Mouse (Mus musculus): Measurements from ENCODE around the gene Chsy1. TPM values are rescaled to one million over a fixed set of nuclear protein-coding genes. Genes with fewer than 3 reads are reported as not detected.

Gene Chsy1
- polyA plus RNA-seq, 1 experiment from 2014 or later = 18.2 TPM

GRCm38 (mm10) chr7:66091553-66091952, 17.8 kb upstream of the Chsy1 start:
- no peak overlapping the region for H3K27ac ChIP-seq
- no peak overlapping the region for H3K4me3 ChIP-seq
- H3K27me3 ChIP-seq = no peaks in the 10 kb centered on the region
- no peak overlapping the region for H3K4me2 ChIP-seq
- no peak overlapping the region for H3K9ac ChIP-seq
- no peaks in the 10 kb centered on the region for H3K4me1 ChIP-seq
- WGBS = 75% methylated on average over 7 of the region's 7 CpGs
- peaks cover 56% of the 10 kb centered on the region for H3K36me3 ChIP-seq
- ATAC-seq (ENCODE audit: borderline replicate concordance, extremely low read depth, low FRiP score, low TSS enrichment) = 0 out of 2 replicates have a peak, but pooled peaks have one; percentile 27
- no peaks in the 10 kb centered on the region for H3K9me3 ChIP-seq

GRCm38 (mm10) chr7:66092656-66093055, 16.7 kb upstream of the Chsy1 start:
- 86% methylated on average over 8 of the region's 8 CpGs for WGBS
- peaks cover 46% of the 10 kb centered on the region for H3K36me3 ChIP-seq
- H3K4me3 ChIP-seq = no peak overlapping the region
- H3K9me3 ChIP-seq = no peaks in the 10 kb centered on the region
- no peak overlapping the region for H3K4me2 ChIP-seq
- no peak for ATAC-seq (ENCODE audit: borderline replicate concordance, extremely low read depth, low FRiP score, low TSS enrichment)
- H3K4me1 ChIP-seq = no peaks in the 10 kb centered on the region
- H3K27me3 ChIP-seq = no peaks in the 10 kb centered on the region
- H3K9ac ChIP-seq = no peak overlapping the region
- no peak overlapping the region for H3K27ac ChIP-seq

DNA sequence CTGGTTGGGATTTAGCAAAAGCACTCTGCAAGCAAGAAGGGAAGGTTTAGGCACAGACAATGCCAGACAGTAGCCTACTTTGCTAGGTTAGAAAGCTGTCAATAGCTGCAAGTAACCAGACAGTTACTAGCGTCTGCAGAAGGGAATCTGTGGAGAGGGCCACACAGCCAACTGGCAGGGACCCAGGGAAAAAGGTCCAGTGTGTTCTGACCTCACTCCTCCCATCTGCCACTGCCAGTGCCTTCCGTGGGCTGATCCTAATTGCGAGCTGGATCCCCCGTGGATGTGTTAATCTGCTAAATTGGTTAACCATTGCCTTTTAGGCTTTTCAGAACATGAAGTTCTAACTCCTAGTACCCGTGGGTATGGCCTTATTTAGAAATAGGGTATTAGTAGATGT, 15.2 kb upstream of the Chsy1 start:
- H3K27ac ChIP-seq = no peak overlapping the region
- no peaks in the 10 kb centered on the region for H3K4me1 ChIP-seq
- no peak overlapping the region for H3K4me2 ChIP-seq
- no peak overlapping the region for H3K9ac ChIP-seq
- no peaks in the 10 kb centered on the region for H3K27me3 ChIP-seq
- no peak for ATAC-seq (ENCODE audit: borderline replicate concordance, extremely low read depth, low FRiP score, low TSS enrichment)
- no peaks in the 10 kb centered on the region for H3K9me3 ChIP-seq
- 64% methylated on average over 5 of the region's 5 CpGs for WGBS
- H3K4me3 ChIP-seq = no peak overlapping the region
- peaks cover 32% of the 10 kb centered on the region for H3K36me3 ChIP-seq

DNA sequence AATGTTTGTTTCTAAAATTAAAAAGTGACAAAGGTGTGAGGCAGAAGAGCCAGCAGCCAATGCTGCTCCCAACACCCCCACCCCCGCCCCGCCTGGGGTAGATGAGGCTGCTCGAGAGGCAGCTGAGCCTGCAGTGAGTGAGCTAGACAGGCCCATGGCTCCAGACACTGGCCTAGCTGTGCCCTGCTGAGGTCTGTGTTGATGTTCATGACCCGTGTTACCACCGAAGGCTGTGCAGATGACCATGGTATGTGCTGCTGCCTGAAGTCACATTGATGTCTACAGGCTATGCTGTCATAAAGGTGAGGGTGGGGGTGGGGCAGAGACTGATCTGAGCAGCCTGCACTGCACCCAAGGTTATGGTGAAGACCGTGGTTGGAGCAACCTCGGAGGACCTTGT, 10.5 kb upstream of the Chsy1 start:
- peaks cover 6% of the 10 kb centered on the region; the same call in 1 of the 2 replicates for H3K27me3 ChIP-seq
- WGBS = 70% methylated on average over 7 of the region's 7 CpGs
- no peaks in the 10 kb centered on the region for H3K36me3 ChIP-seq
- no peak overlapping the region for H3K9ac ChIP-seq
- H3K9me3 ChIP-seq = no peaks in the 10 kb centered on the region
- H3K27ac ChIP-seq = no peak overlapping the region
- no peaks in the 10 kb centered on the region for H3K4me1 ChIP-seq
- no peak for ATAC-seq (ENCODE audit: borderline replicate concordance, extremely low read depth, low FRiP score, low TSS enrichment)
- no peak overlapping the region for H3K4me3 ChIP-seq
- H3K4me2 ChIP-seq = no peak overlapping the region

- H3K4me3 ChIP-seq = no peak overlapping the region
- WGBS = 3% methylated on average over 4 of the region's 4 CpGs
- H3K4me2 ChIP-seq = no peak overlapping the region
- no peak overlapping the region for H3K9ac ChIP-seq
- no peak for ATAC-seq (ENCODE audit: borderline replicate concordance, extremely low read depth, low FRiP score, low TSS enrichment)
- H3K4me1 ChIP-seq = peaks cover 15% of the 10 kb centered on the region
- peaks cover 6% of the 10 kb centered on the region; the same call in 1 of the 2 replicates for H3K27me3 ChIP-seq
- no peaks in the 10 kb centered on the region for H3K36me3 ChIP-seq
- H3K9me3 ChIP-seq = no peaks in the 10 kb centered on the region
- H3K27ac ChIP-seq = no peak overlapping the region
Observed at GRCm38 (mm10) chr7:66101866-66102265, 7.4 kb upstream of the Chsy1 start.

DNA sequence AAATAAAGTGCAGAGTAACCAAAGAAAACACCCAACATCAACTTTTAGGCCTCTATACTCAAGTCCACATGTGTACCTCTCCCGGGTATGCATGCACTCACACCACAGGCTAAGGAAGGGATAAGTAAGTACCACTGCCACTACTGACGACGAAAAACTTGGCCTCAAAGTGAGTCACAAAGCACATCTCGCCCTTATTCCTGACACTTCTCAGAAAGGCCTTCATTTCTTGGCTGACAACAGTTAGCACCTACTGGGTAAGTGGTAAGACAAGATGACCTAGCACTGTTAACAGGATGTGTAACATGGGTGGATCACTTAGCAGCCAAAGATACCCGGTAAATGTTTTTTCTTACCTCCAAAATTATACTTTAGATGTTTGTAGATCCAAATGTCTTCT, 4.8 kb upstream of the Chsy1 start:
- H3K4me2 ChIP-seq = no peak overlapping the region
- ATAC-seq (ENCODE audit: borderline replicate concordance, extremely low read depth, low FRiP score, low TSS enrichment) = no peak
- no peaks in the 10 kb centered on the region for H3K36me3 ChIP-seq
- H3K9ac ChIP-seq = no peak overlapping the region
- no peaks in the 10 kb centered on the region for H3K9me3 ChIP-seq
- no peak overlapping the region for H3K27ac ChIP-seq
- peaks cover 33% of the 10 kb centered on the region for H3K4me1 ChIP-seq
- peaks cover 6% of the 10 kb centered on the region; the same call in 1 of the 2 replicates for H3K27me3 ChIP-seq
- 82% methylated on average over 5 of the region's 5 CpGs for WGBS
- H3K4me3 ChIP-seq = no peak overlapping the region

DNA sequence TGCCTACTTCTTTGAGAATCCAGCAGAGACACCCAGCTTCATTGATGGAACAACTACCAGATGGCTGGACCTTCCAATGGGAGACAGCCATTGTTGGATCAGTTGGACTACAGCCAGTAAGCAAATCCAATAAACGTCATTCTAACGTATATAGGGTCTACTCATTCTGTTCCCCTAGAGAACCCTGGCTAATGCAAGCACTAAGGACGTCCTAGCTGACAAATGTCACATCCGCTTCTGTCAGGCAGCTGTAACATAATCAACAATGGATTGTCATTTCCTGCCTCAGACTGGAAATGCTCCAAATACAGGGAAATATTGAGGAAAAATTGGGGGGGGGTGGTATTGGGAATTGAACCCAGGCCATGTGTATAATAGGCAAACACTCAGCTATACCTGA, 3.5 kb upstream of the Chsy1 start:
- Histone ChIP-seq H3K36me3 (no peaks in the 10 kb centered on the region), H3K9me3 (no peaks in the 10 kb centered on the region), H3K4me2 (no peak overlapping the region), H3K27me3 (peaks cover 3% of the 10 kb centered on the region; the same call in 1 of the 2 replicates), H3K4me1 (peaks cover 33% of the 10 kb centered on the region), H3K9ac (no peak overlapping the region), H3K4me3 (no peak overlapping the region), H3K27ac (no peak overlapping the region)
- WGBS = 26% methylated on average over 4 of the region's 4 CpGs
- ATAC-seq (ENCODE audit: borderline replicate concordance, extremely low read depth, low FRiP score, low TSS enrichment) = no peak

DNA sequence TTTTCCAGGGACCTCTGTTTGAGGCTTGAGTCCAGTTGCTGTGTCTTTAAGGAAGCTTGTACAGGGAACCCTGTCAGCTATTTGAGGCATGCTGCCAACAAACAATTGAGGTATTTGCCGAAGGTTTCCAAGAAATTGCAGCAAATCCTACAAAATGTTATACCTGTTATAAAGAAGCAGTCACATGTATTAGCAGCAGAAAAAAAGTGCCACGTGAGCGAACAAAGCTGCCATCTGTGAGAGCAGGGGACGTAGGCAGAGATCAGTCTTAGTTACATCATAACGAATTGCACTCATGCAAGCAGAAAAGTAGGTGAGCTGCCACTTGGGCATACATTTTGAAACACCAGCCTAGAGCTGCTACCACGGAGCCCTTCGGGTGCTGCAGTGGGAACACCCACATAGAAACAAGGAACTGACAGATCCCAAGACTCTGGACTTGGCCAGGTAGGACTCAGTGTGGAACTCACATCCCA, 2.7 kb upstream of the Chsy1 start:
- 0 out of 2 replicates have a peak overlapping the region, but pooled peaks have one; percentile 10 for H3K9ac ChIP-seq

GRCm38 (mm10) chr7:66107206-66107605, 2.1 kb upstream of the Chsy1 start:
- H3K4me3 ChIP-seq = no peak overlapping the region
- H3K27ac ChIP-seq = no peak overlapping the region
- no peaks in the 10 kb centered on the region for H3K9me3 ChIP-seq
- 46% methylated on average over 11 of the region's 11 CpGs for WGBS
- H3K9ac ChIP-seq = no peak overlapping the region
- H3K4me2 ChIP-seq = peak overlapping the region; percentile 23; the same call in 1 of the 2 replicates
- H3K36me3 ChIP-seq = no peaks in the 10 kb centered on the region
- peaks cover 44% of the 10 kb centered on the region for H3K4me1 ChIP-seq
- no peak for ATAC-seq (ENCODE audit: borderline replicate concordance, extremely low read depth, low FRiP score, low TSS enrichment)
- no peaks in the 10 kb centered on the region for H3K27me3 ChIP-seq

More for the DNA sequence above, 2.7 kb upstream of the Chsy1 start:
- WGBS = 38% methylated on average over 7 of the region's 7 CpGs
- no peaks in the 10 kb centered on the region for H3K27me3 ChIP-seq
- ATAC-seq (ENCODE audit: borderline replicate concordance, extremely low read depth, low FRiP score, low TSS enrichment) = no peak
- H3K9me3 ChIP-seq = no peaks in the 10 kb centered on the region
- no peak overlapping the region for H3K4me3 ChIP-seq
- peaks cover 39% of the 10 kb centered on the region for H3K4me1 ChIP-seq
- peak overlapping the region; percentile 57 for H3K27ac ChIP-seq
- peak overlapping the region; percentile 23; the same call in 1 of the 2 replicates for H3K4me2 ChIP-seq
- no peaks in the 10 kb centered on the region for H3K36me3 ChIP-seq

GRCm38 (mm10) chr7:66107930-66108329, 1.4 kb upstream of the Chsy1 start:
- H3K36me3 ChIP-seq = no peaks in the 10 kb centered on the region
- 9% methylated on average over 7 of the region's 7 CpGs for WGBS
- H3K9ac ChIP-seq = no peak overlapping the region
- H3K9me3 ChIP-seq = no peaks in the 10 kb centered on the region
- peaks cover 48% of the 10 kb centered on the region for H3K4me1 ChIP-seq
- H3K27me3 ChIP-seq = no peaks in the 10 kb centered on the region
- no peak for ATAC-seq (ENCODE audit: borderline replicate concordance, extremely low read depth, low FRiP score, low TSS enrichment)
- H3K4me2 ChIP-seq = no peak overlapping the region; the same call in 1 of the 2 replicates
- H3K27ac ChIP-seq = no peak overlapping the region
- no peak overlapping the region for H3K4me3 ChIP-seq

DNA sequence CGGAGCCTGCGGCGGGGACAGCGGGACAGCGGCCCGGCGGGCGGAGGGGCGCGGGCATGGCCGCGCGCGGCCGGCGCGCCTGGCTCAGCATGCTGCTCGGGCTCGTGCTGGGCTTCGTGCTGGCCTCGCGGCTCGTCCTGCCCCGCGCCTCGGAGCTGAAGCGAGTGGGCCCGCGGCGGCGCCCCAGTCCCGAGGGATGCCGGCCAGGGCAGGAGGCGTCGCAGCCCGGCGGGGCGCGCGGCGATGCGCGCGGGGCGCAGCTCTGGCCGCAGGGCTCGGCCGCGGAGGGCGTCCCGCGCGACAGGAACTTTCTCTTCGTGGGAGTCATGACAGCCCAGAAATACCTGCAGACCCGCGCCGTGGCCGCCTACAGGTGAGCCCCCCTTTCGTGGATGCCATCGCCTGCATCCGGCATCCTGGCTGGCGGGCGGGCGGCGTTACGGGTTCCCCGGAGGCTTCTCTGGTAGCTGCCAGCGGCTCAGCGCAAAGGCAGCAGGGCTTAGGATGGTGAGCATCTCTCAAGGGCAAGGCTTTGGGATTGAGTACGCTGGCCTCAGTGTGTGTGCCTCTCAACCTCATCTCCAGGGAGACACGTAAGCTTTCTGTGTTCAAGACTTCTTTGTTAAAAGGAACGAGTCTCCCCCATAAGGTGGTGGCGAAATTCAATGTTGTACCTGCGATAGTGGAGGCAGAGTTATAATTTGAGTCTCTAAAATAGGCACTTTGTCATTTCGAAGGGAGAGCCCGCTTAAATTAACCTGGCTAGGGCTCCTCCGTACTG, 730 bp downstream of the Chsy1 start:
- Histone ChIP-seq H3K27ac (peak overlapping the region; percentile 91), H3K9ac (peak overlapping the region; percentile 71), H3K36me3 (no peaks in the 10 kb centered on the region), H3K4me3 (peak overlapping the region; percentile 91), H3K4me2 (peak overlapping the region; percentile 71), H3K9me3 (no peaks in the 10 kb centered on the region), H3K4me1 (peaks cover 66% of the 10 kb centered on the region), H3K27me3 (no peaks in the 10 kb centered on the region)
- 0 out of 2 replicates have a peak, but pooled peaks have one; percentile 31 for ATAC-seq (ENCODE audit: borderline replicate concordance, extremely low read depth, low FRiP score, low TSS enrichment)
- WGBS = under 1% methylated on average over 49 of the region's 77 CpGs

- no peaks in the 10 kb centered on the region for H3K9me3 ChIP-seq
- peak overlapping the region; percentile 91 for H3K4me3 ChIP-seq
- H3K4me1 ChIP-seq = peaks cover 67% of the 10 kb centered on the region
- H3K27me3 ChIP-seq = no peaks in the 10 kb centered on the region
- H3K27ac ChIP-seq = peak overlapping the region; percentile 91
- no peaks in the 10 kb centered on the region for H3K36me3 ChIP-seq
- peak overlapping the region; percentile 71 for H3K9ac ChIP-seq
- under 1% methylated on average over 10 of the region's 10 CpGs for WGBS
- H3K4me2 ChIP-seq = peak overlapping the region; percentile 71
- ATAC-seq (ENCODE audit: borderline replicate concordance, extremely low read depth, low FRiP score, low TSS enrichment) = no peak
Observed at GRCm38 (mm10) chr7:66110636-66111112, 1.4 kb downstream of the Chsy1 start.

Data from lung, embryonic 15.5 days (tissue).